Mouse (Mus musculus) thymus, postnatal 4 days (tissue): ENCODE measurements around the gene Ttyh3.
"Not testable (repeated sequence)": the region's sequence is repeated elsewhere in the genome, so short reads cannot be mapped to it uniquely, and the experiment has no call there.

Experiments used
- DNase-seq: peaks from one replicate; pipeline ENCODE4 v3.0.0; 2021

Ttyh3 gene

DNA sequence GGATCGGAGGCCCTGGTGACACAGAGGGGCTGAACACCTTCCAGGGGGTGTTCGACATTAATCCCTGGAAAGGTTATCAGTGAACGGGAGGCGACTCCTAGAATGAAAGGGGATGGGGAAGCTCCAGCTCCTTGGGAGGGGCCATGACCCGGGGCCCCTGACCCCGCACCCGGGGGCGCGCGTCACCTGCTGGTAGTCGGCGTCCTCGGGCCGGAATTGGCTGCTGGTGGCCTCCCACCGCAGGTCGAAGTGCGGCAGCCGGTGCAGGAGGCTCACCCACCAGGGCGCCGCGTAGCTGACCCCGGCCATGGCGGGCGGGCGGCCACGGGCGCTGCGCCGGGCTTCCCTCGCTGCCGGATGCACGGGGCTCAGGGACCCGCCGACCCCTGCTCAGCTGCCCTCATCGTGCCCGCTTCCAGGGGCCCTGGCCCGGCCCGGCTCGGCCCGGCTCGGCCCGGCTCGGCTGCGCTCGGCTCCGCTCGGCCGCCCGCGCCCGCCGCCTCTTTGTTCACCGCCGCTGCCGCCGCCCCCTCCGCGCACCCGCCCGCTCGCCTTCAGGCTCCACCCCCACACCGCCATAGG, at the start of gene Ttyh3:
Gene Ttyh3 (minus strand): TSS at position 513 of the 582 bp plus-strand sequence.
- no peak for DNase-seq

DNA sequence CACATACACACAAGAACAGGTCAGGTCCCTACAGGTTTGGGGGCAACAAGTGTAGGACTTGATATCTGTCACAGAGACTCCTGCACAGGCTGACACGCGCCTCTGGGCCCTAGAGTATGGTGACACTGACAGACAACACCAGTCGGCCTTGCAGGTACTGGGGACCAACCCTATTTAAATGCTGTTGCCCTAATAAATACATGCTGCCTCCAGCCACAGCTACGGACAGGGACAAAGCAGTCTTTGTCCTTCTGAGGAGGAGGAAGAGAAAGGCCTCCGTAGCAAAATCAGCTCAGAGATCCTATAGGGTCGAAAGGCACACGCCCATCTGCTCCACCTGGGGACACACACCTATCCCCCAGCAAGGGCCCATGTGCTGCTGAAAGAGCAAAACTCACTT, 47.2 kb upstream of the Ttyh3 start:
- DNase-seq: no peak

GRCm38 (mm10) chr5:140688434-140688833, 39.6 kb upstream of the Ttyh3 start:
- no peak for DNase-seq

DNA sequence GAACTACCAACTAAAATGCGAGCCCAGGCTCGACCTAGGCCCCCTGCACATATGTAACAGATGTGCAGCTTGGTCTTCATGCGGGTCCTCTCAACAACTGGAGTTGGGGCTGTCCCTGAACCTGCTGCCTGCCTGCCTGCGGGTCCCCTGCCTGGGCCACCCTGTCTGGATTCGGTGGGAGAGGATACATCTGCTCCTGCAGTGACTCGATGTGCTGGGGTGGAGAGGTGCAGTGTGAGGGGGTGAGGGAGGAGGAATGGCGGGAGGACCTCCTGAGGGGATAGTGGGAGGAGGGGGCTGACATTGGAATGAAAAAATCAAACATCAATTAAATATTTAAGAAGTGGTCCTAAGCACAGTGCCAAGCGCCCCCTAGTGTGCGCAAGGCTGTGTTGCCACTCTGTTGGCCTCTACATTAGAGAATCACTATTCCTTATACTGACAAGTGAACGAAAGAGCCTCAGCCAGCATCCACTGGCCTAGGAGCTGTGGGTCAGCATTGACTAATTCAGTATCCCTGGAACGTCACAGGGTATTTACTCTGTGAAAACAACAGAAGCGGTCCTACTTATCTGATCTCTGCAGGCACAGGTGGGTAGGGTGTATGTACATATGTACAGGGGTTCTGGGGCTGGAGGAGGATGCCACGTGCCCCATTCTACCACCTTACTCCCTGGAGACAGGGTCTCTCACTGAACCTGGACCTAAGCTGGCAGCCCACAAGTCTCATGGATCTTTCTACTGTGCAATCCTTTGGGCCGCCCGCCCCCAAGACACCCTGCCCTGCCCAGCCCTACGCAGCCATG, 35.7 kb upstream of the Ttyh3 start:
- peak; percentile 70 for DNase-seq

DNA sequence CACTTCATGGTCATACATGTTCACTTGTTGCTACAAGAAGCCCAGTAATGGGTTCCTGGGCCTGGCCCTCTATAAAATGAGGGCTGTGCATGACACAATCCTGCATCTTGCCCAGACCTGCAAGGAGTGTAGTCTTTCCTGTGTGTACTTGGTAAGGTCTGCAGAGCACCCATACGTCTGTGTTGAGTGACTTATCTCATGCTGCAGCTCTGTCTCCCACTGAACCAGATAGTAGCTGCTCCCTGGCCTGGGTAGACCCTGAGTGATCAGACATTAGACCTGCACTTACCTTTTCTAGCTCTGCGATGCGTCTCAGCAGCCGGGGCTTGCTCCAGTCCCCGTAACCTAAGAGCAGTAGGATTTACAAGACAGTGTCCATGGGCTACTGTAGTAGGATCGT, 33.3 kb upstream of the Ttyh3 start:
- no peak for DNase-seq

- DNase-seq: no peak
Observed at GRCm38 (mm10) chr5:140680950-140681349, 32.1 kb upstream of the Ttyh3 start.

GRCm38 (mm10) chr5:140680051-140680450, 31.2 kb upstream of the Ttyh3 start:
- DNase-seq: no peak

- DNase-seq: no peak
Observed at GRCm38 (mm10) chr5:140677137-140677536, 28.3 kb upstream of the Ttyh3 start.

- no peak for DNase-seq
Observed at GRCm38 (mm10) chr5:140675640-140676039, 26.8 kb upstream of the Ttyh3 start.

DNA sequence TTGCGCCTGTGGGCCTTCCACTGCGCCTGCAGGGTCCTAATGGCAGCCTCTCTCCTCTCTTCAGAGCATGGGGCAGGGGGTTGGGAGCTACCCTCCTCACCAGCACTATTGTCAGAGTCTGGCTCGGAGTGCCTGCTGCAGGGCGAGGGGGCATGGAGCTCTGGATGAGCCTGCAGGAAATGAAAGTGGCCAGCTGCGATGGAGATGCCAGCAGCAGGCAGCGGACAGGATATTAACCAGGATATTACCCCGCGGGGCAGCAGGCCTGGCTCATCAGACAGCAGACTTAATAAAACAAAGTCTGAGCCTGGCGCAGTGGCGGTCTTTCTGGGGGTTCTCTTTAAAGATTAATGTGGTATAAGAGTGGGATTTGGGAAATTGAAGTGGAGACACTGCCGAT, 26.2 kb upstream of the Ttyh3 start:
- no peak for DNase-seq

DNA sequence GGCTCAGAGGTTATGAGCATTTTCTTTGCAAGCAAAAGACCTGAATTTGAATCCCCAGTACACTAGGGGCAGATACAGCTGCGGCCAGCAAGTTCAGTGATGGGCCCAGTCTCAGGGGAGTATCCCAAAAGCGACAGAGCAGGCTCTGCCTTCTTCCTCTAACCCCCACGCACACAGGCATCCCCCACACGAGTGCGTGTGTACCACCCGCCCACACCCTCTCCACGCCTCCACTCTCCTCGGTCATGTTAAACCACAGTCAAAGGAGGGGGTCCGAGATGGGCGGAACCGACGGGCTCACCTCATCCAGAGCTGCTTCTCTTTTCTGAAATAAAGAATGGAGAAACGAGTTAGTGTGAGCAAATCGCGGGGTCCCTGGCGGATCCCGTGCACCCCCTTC, 25.2 kb upstream of the Ttyh3 start:
- DNase-seq: no peak

DNA sequence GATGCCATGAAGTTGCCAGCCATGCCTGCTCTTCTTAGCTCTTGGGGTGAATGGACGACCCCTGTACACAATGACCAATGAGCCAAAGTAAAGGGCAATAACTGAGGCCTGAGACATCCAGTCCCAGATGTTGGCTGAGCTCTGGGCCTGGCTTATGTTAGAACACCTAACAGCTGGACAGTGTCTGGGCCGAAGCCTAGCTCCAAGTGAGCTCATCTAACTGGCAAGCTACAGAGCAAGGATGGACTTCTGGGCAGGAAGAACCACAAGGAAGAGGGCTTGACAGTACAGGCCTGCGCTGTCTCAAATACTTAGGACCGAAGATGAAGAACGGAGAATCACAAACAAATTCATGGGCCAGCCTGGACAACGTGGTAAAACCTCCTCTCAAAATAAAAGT, 23.8 kb upstream of the Ttyh3 start:
- DNase-seq: not testable (repeated sequence)

- no peak for DNase-seq
Observed at GRCm38 (mm10) chr5:140672115-140672514, 23.3 kb upstream of the Ttyh3 start.

DNA sequence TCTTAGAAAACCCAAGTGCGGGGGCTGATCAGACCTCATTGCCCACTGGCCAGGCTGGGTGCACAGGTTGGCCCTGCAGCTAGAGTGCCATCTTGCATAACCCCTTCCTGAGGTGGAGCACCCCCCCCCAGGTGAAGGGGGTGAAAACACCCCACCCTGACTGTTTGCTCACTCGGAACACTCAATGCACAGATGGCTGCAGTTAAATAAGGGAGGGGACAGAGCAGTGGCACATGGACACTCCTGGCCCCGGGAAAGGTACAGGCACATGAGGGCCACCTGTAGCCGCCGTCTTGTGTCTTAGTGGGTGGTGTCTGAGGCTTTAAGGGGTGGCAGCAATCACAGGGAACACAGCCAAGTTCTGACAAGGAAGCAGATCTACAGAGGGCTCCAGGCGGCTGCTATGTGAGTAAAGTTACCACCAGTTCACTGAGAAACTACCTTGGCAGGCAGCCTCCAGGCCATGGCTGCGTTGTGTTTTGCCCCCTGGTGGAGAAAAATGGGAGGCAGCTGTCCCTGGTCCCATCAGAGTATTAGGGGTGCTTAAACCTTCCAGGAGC, 14.9 kb upstream of the Ttyh3 start:
- peak; percentile 82 for DNase-seq

GRCm38 (mm10) chr5:140662741-140663592, 14.1 kb upstream of the Ttyh3 start:
- peak; percentile 44 for DNase-seq

DNA sequence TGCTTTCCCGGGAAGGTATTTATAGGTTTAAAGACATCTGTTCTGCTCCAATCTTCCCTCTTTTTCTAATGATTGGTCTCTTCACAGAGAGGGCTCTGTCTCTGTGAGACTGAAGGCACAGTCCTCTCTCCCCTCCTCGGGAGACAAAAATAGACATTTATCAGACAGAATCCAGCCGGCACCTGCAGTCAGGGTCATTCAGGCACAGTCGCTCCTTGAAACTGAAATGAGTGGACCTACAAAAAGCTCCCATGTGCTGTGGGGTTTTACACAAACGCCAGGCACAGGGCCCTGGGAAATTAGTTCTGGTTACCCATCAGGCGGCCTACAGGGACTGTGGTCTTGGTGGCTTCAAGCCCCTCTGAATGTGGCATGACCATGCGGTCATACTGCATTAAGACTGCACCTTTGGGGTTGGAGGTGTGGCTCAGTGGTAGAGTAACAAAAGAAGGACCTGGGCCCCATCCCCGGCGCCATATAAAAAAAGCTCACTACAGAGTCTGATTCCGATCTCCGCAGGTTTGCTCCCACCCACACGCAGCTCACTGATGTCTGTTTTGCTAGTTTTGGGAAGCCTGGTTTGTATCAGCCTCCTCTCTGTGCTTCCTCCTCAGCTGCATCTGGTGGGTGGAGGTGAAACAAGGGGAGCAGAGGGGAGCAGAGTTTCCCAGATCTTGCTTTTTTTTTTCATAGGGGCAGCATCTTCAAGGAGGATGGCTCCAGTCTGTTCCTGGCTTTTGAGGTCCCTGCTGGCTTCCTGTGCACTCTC, 13.2 kb upstream of the Ttyh3 start:
- DNase-seq: no peak

- DNase-seq: no peak
Observed at GRCm38 (mm10) chr5:140661427-140661826, 12.6 kb upstream of the Ttyh3 start.

- no peak for DNase-seq
Observed at GRCm38 (mm10) chr5:140660398-140660797, 11.6 kb upstream of the Ttyh3 start.

DNA sequence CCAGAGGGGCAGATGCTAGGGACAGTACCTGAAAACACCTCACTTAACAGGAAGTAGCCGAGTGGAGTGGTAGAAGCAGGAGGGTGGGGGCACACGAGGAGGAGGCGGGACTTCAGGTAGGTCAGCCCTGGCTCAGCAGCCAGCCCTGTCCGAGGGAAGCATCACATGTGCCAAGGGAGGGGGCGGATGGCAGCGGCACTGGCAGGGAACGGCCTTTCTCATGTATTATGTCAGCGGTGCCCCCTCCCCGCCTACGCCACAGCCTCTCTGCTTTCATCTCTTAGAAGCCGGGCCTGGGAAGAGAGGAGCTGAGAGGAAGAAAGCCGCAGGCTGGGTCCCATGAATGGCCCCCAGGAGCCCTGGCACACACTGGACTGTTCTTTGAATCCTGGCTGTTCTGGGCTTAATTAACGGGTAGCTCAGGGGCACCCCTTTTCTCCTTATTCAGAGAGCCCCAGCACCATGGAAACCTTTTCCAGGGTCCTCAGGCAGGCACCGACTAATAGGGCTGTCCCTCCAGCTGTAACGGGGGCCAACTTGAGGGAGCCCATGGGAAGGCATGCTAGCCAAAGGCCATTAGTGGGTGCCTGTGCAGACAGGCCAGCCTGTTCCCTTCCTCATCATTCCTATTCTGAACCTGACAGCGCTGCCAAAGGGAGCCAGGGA, 10.9 kb upstream of the Ttyh3 start:
- DNase-seq: no peak

DNA sequence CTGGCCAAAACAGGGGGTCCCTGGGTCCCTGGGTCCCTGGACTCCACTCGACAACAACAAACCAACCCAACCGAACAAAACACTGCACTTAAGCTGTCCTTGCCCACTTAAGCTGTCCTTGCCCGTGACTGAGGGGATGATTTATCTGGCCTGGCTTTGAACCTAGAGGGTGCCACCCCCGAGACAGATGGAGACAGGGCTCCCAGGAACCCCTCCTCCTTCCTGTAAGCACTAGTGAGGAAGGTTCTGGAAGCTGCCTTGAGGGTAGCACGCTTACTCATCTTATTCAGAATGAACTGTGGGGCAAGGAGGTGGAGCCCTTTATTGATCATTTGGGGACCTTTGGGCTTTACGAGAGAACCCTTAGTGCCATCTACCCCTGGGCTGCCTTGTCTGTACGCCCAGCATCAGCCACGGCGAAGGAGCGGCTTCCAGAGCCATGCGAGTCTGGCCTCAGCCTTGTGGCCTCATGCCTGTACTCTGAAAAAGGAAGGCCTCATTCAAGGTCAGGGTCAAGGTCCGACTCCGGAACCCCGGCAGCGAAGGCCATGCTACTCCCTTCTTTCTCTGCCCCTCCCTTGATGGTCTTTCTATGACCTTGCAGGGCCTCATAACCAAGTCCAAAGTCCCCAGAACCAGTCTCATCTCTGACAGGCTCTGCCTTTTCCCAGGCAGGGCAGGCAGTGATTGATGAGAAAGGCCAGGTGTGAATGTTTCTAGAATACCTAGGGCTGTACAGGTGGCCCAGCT, 5.4 kb upstream of the Ttyh3 start:
- DNase-seq: no peak

DNA sequence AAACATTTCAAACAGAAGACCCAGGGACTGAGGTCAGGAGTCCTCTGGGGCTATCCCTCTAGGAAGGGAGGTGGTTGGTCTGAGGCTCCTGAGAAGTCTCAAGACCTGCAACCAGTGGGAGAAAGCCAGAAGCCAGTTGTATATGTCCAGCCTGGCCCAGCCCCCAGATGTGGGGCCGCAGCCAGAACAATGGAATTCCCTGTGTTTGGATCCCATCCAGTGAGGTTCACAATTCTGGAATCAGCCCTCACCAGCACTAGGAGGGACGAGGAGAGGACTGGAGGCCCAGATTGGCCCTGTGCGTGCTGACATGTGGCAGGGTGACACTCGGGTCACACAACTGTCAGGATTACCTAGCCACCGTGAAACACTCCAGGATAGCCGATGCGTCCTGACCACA, 3.8 kb upstream of the Ttyh3 start:
- DNase-seq: no peak
